Mouse (Mus musculus): ENCODE data around the gene Atoh8. TPM values are rescaled to one million over a fixed set of nuclear protein-coding genes. Genes with fewer than 3 reads are reported as not detected.

The Atoh8 gene
- total and polyA plus RNA-seq, 3 experiments = 0.23 to 5.0 (median 1.6) TPM

DNA sequence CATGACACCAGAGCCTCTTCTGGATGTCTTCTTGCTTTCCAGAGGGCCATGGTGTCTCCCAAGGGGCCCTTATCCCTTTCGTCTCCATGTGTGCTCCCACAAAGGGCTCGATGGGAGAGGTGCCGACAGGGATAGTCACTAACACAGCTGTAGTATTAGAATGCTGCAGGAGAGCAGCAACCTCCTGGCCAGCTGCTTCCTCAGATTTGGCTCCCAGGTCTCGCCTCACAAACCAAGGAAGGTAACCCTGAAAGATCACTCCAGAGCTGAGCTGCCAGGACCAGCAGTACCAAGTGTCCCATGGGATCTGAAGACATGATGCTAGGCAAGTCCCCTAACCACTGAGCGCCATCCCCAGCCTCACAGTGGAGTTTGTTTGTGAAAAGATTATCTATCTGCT is 32.6 kb downstream of the Atoh8 start:
- Histone ChIP-seq H3K36me3 (replicated peaks in 1 of 2; ENCODE audit: control insufficient read depth in 1 of 2, insufficient read depth in 1 of 2, low read length in 1 of 2) (no peaks in the 10 kb centered on the region), H3K27me3 (replicated peaks) (peaks cover 18% of the 10 kb centered on the region), H3K27ac (ENCODE audit: insufficient read depth, low read depth) (no peak overlapping the region), H3K4me3 (replicated peaks in 1 of 3; ENCODE audit: low read depth in 2 of 3, low read length in 2 of 3, poor library complexity in 1 of 3) (no peak overlapping the region), H3K4me1 (ENCODE audit: control insufficient read depth in 1 of 2, insufficient read depth in 2 of 2) (peaks cover 0 to 16% of the 10 kb centered on the region in 2 experiments; a peak in 2 of 4 replicates), H3K79me2 (replicated peaks; ENCODE audit: control insufficient read depth, extremely low read depth, insufficient read depth, poor library complexity, severe bottlenecking) (no peaks in the 10 kb centered on the region), H3K4me2 (ENCODE audit: insufficient read depth, low read depth, poor library complexity, severe bottlenecking) (no peak overlapping the region), H3K9me3 (replicated peaks; ENCODE audit: low read length) (no peaks in the 10 kb centered on the region), H3K9ac (ENCODE audit: insufficient read depth, low read depth) (no peak overlapping the region)
- dilution Hi-C loops (cut with MboI; ENCODE audit: extremely low pct_ligation_motif_present, extremely low pct_unique_long_range_greater_than_20kb, low sequenced_read_pairs) (no loop called here), in situ Hi-C loops (cut with MboI; ENCODE audit: low pct_ligation_motif_present, low pct_unique_long_range_greater_than_20kb, low sequenced_read_pairs) (no loop called here)
- no peak for DNase-seq (ENCODE audit: extremely low read depth)
- TF ChIP-seq GABPA (IDR thresholded peaks at IDR 0.05; ENCODE audit: insufficient replicate concordance, low read depth, low read length) = no peak
- no peak for TF ChIP-seq PAX5 (IDR thresholded peaks at IDR 0.05; ENCODE audit: low read length)
- no peak for TF ChIP-seq NELFE (IDR thresholded peaks at IDR 0.05; ENCODE audit: low read depth, low read length)
- TF ChIP-seq POLR2AphosphoS2 (IDR thresholded peaks at IDR 0.05; ENCODE audit: low read depth, low read length) = no peak

GRCm38 (mm10) chr6:72200595-72201256 is 34.7 kb downstream of the Atoh8 start:
- no peak for TF ChIP-seq CHD1 (IDR thresholded peaks at IDR 0.05; ENCODE audit: low read depth, low read length)
- TF ChIP-seq MXI1 (IDR thresholded peaks at IDR 0.05; ENCODE audit: low read depth, low read length) = no peak
- TF ChIP-seq MEF2A (IDR thresholded peaks at IDR 0.05; ENCODE audit: borderline replicate concordance, low read depth, low read length) = no peak
- TF ChIP-seq BHLHE40 (IDR thresholded peaks at IDR 0.05; ENCODE audit: low read depth, low read length) = no peak
- H3K4me2 ChIP-seq (ENCODE audit: insufficient read depth, low read depth, poor library complexity, severe bottlenecking) = no peak overlapping the region
- H3K4me3 ChIP-seq (replicated peaks in 1 of 3; ENCODE audit: low read depth in 2 of 3, low read length in 2 of 3, poor library complexity in 1 of 3) = no peak overlapping the region
- in situ Hi-C loops (cut with MboI; ENCODE audit: low pct_ligation_motif_present, low pct_unique_long_range_greater_than_20kb, low sequenced_read_pairs) (no loop called here), dilution Hi-C loops (cut with MboI; ENCODE audit: extremely low pct_ligation_motif_present, extremely low pct_unique_long_range_greater_than_20kb, low sequenced_read_pairs) (no loop called here)
- H3K27me3 ChIP-seq (replicated peaks) = peaks cover 21% of the 10 kb centered on the region
- no peaks in the 10 kb centered on the region for H3K36me3 ChIP-seq (replicated peaks in 1 of 2; ENCODE audit: control insufficient read depth in 1 of 2, insufficient read depth in 1 of 2, low read length in 1 of 2)
- H3K4me1 ChIP-seq (ENCODE audit: control insufficient read depth in 1 of 2, insufficient read depth in 2 of 2) = peaks cover 0 to 25% of the 10 kb centered on the region in 2 experiments; a peak in 2 of 4 replicates
- no peak overlapping the region for H3K9ac ChIP-seq (ENCODE audit: insufficient read depth, low read depth)
- H3K79me2 ChIP-seq (replicated peaks; ENCODE audit: control insufficient read depth, extremely low read depth, insufficient read depth, poor library complexity, severe bottlenecking) = no peaks in the 10 kb centered on the region
- no peak overlapping the region for H3K27ac ChIP-seq (ENCODE audit: insufficient read depth, low read depth)
- no peak for DNase-seq (ENCODE audit: extremely low read depth)
- H3K9me3 ChIP-seq (replicated peaks; ENCODE audit: low read length) = no peaks in the 10 kb centered on the region

DNA sequence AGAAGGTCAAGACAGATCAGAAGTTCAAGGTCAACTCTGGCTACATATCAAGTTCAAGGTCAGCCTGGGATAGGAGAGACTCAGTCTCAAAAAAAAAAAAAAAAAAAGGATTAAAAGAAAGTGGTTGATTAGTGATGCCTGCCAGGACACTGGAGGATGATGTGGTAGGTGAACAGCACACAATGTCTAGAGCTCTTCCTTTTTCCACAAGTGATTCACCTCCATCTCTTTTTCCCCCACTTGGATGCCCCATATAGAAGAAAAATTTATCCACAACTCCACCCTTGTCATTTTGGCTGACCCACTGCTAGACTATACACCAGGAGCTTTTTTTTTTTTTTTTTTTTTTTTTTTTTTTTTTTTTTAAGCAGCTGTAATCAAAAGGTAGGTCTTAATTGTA is 37.9 kb downstream of the Atoh8 start:
- DNase-seq (ENCODE audit: extremely low read depth) = no peak
- Histone ChIP-seq H3K36me3 (replicated peaks in 1 of 2; ENCODE audit: control insufficient read depth in 1 of 2, insufficient read depth in 1 of 2, low read length in 1 of 2) (no peaks in the 10 kb centered on the region), H3K9ac (ENCODE audit: insufficient read depth, low read depth) (no peak overlapping the region), H3K27ac (ENCODE audit: insufficient read depth, low read depth) (no peak overlapping the region), H3K79me2 (replicated peaks; ENCODE audit: control insufficient read depth, extremely low read depth, insufficient read depth, poor library complexity, severe bottlenecking) (no peaks in the 10 kb centered on the region), H3K4me1 (ENCODE audit: control insufficient read depth in 1 of 2, insufficient read depth in 2 of 2) (peaks cover 0 to 9% of the 10 kb centered on the region in 2 experiments; a peak in 2 of 4 replicates), H3K27me3 (replicated peaks) (peaks cover 36% of the 10 kb centered on the region), H3K4me2 (ENCODE audit: insufficient read depth, low read depth, poor library complexity, severe bottlenecking) (no peak overlapping the region), H3K9me3 (replicated peaks; ENCODE audit: low read length) (peaks cover 9% of the 10 kb centered on the region), H3K4me3 (replicated peaks in 1 of 3; ENCODE audit: low read depth in 2 of 3, low read length in 2 of 3, poor library complexity in 1 of 3) (no peak overlapping the region)
- dilution Hi-C loops (cut with MboI; ENCODE audit: extremely low pct_ligation_motif_present, extremely low pct_unique_long_range_greater_than_20kb, low sequenced_read_pairs) = no loop called here
- in situ Hi-C loops (cut with MboI; ENCODE audit: low pct_ligation_motif_present, low pct_unique_long_range_greater_than_20kb, low sequenced_read_pairs) = no loop called here
- no peak for TF ChIP-seq JUN (IDR thresholded peaks at IDR 0.05; ENCODE audit: insufficient read depth, low read depth, low read length)
- no peak for TF ChIP-seq MAFK (IDR thresholded peaks at IDR 0.05; ENCODE audit: insufficient replicate concordance, low read length)
- TF ChIP-seq ZNF384 (IDR thresholded peaks at IDR 0.05; ENCODE audit: low read depth, low read length) = peak; percentile 63
- TF ChIP-seq JUND (conservative IDR thresholded peaks at IDR 0.05; ENCODE audit: low read depth, low read length) = no peak
- TF ChIP-seq GABPA (IDR thresholded peaks at IDR 0.05; ENCODE audit: insufficient replicate concordance, low read depth, low read length) = no peak

Data from CH12.LX (cell line).